Mouse (Mus musculus) layer of hippocampus, adult 2 months (tissue): ENCODE results near the gene C87436. TPM values are rescaled to one million over a fixed set of nuclear protein-coding genes. Genes with fewer than 3 reads are reported as not detected.

Experiments used
- DNase-seq, 2 experiments: peaks; one replicate each; pipeline ENCODE4 v3.0.0; 2022; ENCODE audit warnings: low spot score in 2 of 2
- H3K27ac ChIP-seq: fragments of 200-600 bp; 2 replicates; pipeline ENCODE4 v1.8.1; 2022
- H3K4me3 ChIP-seq: fragments of 200-600 bp; 2 replicates; pipeline ENCODE4 v1.8.1; 2022; ENCODE audit warnings: mild to moderate bottlenecking
- CTCF ChIP-seq: fragments of 200-600 bp; conservative IDR thresholded peaks from 2 replicates; pipeline ENCODE4 v1.8.1; 2022; ENCODE audit warnings: antibody characterized with exemption, mild to moderate bottlenecking, moderate library complexity
- total RNA-seq, 2 experiments: library from RNA; stranded (reverse); gene quantifications; 2 replicates each; pipeline ENCODE4 v1.2.3; 2021

C87436 gene
- total RNA-seq, 2 experiments from 2014 or later = 18.9 to 20.6 TPM

- TF ChIP-seq CTCF = no peak
- H3K4me3 ChIP-seq = peak overlapping the region; percentile 93
- H3K27ac ChIP-seq = peak overlapping the region; percentile 99; the same call in 1 of the 2 replicates
- no peak for DNase-seq
Observed at GRCm38 (mm10) chr6:86439531-86439930, 1.4 kb downstream of the C87436 start.

GRCm38 (mm10) chr6:86441571-86441970, 3.4 kb downstream of the C87436 start:
- TF ChIP-seq CTCF = no peak
- Histone ChIP-seq H3K27ac (peak overlapping the region; percentile 55; the same call in 1 of the 2 replicates), H3K4me3 (no peak overlapping the region)
- no peak for DNase-seq

GRCm38 (mm10) chr6:86445551-86445950, 7.4 kb downstream of the C87436 start:
- no peak for TF ChIP-seq CTCF
- Histone ChIP-seq H3K4me3 (no peak overlapping the region), H3K27ac (no peak overlapping the region)
- DNase-seq = no peak

DNA sequence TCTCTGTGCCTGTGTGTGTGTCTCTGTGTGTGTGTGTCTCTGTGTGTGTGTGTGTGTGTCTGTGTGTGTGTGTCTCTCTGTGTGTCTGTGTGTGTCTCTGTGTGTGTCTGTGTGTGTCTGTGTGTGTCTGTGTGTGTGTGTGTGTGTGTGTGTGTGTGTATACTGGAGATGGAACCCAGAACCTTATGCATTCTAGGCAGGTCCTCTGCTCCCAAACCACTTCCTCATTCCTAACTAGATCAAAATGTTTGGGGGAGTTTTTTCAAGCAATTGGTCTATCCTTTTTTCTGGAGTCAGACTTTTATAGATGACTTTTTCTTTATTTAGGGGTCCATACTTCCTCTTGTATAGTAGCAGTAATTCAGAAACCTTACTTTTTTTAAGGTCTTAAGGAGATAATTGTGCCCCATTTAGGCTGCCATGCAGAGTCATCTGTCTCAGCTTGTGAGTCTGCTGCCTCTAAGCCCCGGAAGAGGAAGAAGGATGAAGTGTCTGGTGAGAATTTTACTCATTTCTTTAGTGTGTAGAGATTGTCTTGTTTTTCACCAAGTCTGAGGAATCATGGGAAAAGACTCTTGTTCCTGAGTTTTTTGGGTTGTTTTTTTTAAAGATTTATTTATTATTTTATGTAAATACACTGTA, 8.9 kb downstream of the C87436 start:
- Histone ChIP-seq H3K4me3 (no peak overlapping the region), H3K27ac (no peak overlapping the region)
- no peak for TF ChIP-seq CTCF
- no peak for DNase-seq

DNA sequence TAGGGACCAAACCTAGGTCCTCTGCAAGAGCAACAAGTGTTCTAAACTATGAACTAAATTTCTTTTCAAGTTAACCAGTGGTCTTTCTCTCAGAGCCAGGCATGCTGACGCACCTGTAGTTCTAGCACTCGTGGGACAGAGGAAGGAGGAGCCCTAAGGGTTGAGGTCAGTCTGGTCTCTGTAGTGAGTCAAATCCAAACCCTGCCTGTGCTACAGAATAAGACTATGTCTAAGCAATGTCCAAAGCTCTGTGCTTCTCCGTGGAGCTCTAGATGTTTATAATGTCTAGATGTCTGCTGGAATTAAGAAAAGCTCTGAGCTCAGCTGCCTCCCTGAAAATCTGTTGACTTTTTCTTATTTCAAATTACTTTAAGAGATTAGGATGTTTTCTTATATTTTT, 18.6 kb downstream of the C87436 start:
- DNase-seq = no peak
- TF ChIP-seq CTCF = no peak
- H3K4me3 ChIP-seq = no peak overlapping the region
- H3K27ac ChIP-seq = no peak overlapping the region

DNA sequence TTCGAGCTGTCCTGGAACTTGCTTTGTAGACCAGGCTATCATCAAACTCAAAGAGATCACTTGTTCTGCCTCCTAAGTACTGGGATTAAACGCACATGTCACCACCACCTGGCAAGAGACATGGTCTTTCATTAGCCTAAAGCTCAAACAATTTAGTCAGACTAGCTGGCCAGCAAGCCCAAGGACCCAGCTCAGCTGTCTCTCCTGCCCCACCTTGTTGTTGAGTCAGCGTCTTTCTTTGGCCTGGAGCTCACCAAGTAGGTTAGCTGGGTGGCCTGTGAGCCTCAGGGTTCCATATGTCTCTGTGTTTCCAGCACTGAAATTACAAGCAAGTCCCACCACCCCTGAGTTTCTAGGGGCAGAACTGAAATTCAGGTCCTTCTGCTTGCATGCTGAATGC, 24.9 kb downstream of the C87436 start:
- no peak overlapping the region for H3K4me3 ChIP-seq
- DNase-seq = no peak
- no peak overlapping the region for H3K27ac ChIP-seq
- no peak for TF ChIP-seq CTCF

DNA sequence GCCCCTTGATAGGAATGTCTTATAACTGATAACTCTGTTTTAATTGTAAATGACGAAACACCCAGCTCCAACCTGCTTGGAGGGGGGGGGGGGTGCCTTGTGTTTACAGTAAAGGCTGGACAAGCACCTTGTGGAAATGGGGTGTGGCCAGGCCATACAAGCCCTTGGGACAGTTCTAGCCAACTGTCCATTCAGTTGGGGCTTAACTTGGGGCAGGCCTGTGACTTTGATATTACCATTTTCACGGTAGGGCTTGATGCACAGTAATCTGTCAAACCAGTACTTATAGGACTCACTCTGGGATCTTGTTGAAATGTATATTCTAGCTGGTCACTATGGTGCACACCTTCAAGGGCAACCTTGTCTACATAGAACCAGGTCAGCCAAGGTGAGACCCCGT, 33.1 kb downstream of the C87436 start:
- Histone ChIP-seq H3K27ac (peak overlapping the region; percentile 96), H3K4me3 (peak overlapping the region; percentile 67)
- DNase-seq = no peak
- TF ChIP-seq CTCF = no peak

GRCm38 (mm10) chr6:86471760-86472099, 33.6 kb downstream of the C87436 start:
- no peak for DNase-seq
- no peak for TF ChIP-seq CTCF
- H3K27ac ChIP-seq = peak overlapping the region; percentile 96
- peak overlapping the region; percentile 67 for H3K4me3 ChIP-seq

- H3K4me3 ChIP-seq = peak overlapping the region; percentile 67
- peak; percentile 95 for TF ChIP-seq CTCF
- H3K27ac ChIP-seq = peak overlapping the region; percentile 96
- DNase-seq = peak; percentile 99 to 100
Observed at GRCm38 (mm10) chr6:86472100-86472955, 34.2 kb downstream of the C87436 start.

DNA sequence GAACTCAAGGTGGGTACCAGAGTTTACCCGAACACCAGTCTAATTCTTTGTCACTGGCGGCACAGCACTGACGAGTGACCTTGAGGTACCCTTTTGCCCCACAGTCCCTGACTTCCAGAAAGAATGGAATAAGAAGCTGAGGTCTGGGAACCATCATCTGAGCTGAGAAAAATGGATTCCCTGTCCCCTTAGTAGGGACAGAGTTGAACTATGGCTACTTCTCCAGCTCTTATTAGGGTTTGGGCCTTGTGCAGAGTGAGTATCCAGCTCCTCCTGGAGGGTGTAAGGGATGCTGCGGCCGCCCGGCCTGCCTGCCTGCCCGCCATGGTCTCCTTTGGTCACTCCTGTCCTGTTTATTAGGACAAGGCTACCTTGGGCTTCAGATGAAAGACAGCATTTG, 34.9 kb downstream of the C87436 start:
- Histone ChIP-seq H3K4me3 (peak overlapping the region; percentile 67), H3K27ac (peak overlapping the region; percentile 96)
- no peak for DNase-seq
- peak; percentile 26; the same call in 1 of the 2 replicates for TF ChIP-seq CTCF

- Histone ChIP-seq H3K4me3 (no peak overlapping the region), H3K27ac (no peak overlapping the region)
- TF ChIP-seq CTCF = no peak
- no peak for DNase-seq
Observed at GRCm38 (mm10) chr6:86474072-86474471, 35.9 kb downstream of the C87436 start.

- H3K4me3 ChIP-seq = no peak overlapping the region
- H3K27ac ChIP-seq = no peak overlapping the region
- TF ChIP-seq CTCF = no peak
- DNase-seq = no peak
Observed at GRCm38 (mm10) chr6:86474646-86475181, 36.5 kb downstream of the C87436 start.

GRCm38 (mm10) chr6:86475462-86476167, 37.4 kb downstream of the C87436 start:
- no peak overlapping the region for H3K27ac ChIP-seq
- no peak for DNase-seq
- H3K4me3 ChIP-seq = no peak overlapping the region
- no peak for TF ChIP-seq CTCF
